Mouse (Mus musculus): Measurements from ENCODE around the gene Mip.
"Not testable (repeated sequence)": the region's sequence is repeated elsewhere in the genome, so short reads cannot be mapped to it uniquely, and the experiment has no call there.

The Mip gene

DNA sequence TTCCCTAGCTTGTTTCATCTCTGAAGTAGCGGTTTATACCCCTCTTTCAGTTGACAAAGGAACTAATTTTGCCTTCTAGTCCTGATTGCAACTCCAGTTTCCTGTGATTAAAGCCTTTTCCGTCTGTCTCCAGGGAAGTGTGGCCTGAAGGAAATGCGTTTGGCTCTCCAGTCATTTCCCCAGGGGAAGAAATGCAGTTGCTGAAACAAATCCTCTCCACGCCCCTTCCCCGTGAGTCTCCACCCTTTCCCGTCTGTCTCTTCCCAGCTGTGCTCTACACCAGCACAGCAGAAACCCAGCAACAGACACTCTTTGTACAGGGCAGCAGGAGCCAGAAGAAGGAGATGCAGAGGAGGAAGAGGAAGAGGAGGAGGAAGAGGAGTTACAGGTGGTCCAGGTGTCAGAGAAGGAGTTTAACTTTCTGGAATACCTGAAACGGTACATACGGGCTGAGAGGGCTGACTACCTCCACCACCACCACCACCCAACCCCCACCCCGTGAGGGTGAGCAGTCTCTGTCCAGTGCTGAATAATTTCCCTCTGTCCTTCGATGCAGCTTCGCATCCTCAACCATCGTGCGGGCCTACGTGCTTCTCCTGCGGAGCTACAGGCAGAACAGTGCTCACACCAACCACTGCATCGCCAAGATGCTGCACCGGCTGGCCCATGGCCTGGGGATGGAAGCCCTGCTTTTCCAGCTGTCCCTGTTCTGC, 21.5 kb downstream of the Mip start:
- DNase-seq (ENCODE audit: low read depth), result no peak

DNA sequence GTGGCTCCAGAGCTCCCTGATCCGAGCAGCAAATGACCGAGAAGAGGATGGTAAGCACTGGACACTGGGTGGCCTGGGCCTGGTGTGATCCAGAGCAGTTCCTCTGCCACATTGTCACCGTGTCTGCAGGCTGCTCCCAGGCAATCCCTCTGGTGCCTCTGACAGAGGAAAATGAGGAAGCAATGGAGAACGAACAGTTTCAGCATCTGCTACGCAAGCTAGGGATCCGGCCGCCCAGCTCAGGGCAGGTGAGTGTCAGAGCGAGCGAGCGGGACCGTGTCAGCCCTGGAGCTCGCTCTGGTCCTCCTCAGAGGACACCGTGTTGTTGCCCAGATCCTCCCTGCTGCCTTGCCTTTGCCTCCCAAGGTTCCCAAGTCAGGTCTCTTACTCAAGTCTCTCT, 24.9 kb downstream of the Mip start:
- DNase-seq (ENCODE audit: low read depth), result no peak

DNA sequence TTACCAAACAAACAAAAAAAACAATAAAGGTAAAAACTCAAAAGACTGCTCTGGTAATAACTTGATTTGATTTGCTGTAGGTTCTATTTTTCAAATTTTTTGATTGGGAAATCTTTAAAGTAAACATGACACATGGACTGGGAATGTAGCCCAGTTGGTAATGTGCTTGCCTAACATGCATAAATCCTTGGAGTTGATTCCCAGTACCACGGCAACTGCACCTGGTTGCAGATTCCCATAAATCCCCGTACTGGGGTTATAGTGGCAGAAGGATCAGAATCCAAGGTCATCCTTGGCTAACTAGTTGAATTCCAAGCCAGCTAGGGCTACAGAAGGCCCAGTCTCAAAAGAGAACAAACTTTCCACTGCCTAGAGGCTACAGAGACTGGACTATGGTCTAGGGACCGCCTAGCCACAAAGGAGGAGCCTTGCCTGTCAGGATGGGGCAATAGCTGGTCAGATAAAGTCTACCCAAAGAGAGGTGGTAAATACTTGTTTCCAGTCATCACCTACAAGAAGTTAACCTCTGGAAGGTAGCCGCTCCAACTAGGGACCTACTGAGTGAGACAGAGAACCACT, 28.1 kb downstream of the Mip start, which contains the start of gene Apon:
TSS of gene Apon (plus strand) at position 420 of the 579 bp plus-strand sequence.
- peak; percentile 95 for DNase-seq (ENCODE audit: low read depth)

DNA sequence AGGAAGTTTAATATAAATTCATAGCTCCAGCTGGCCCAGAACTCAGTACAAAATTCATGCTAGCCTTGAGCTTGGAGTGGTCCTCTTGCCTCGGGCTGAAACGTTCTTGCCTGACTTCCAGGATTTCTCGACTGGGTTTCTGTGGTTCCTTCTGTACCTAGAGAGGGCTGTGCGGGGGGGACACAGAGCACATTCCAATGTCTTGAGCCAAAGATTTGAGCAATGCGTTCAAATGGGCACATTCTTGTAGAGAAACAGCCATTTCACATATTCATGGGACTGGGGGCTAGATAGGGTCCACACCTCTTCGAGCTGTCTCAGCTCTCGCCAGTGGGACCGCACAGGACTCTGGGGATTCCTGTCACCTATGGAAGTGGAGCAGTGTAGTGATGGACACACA, 30.3 kb downstream of the Mip start:
- peak; percentile 52 for DNase-seq (ENCODE audit: low read depth)

DNA sequence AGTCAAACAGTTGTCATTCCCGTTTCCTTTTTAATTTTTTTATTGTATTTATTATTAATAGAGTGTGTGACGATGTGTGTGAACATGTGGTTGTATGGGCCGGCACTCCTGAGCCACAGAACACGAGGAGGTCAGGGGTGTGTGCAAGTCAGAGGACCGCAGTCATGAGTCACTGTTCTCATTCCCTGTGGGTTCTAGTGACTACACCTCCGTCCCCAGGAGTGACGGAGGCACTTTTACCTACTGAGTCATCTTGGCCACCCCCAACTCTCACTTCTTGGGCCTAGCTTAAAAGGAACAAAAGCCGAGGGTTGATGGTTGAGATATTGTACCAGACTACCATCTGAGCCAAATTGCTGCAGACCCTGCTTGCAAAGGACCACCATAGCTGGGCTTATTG, 30.7 kb downstream of the Mip start:
- DNase-seq (ENCODE audit: low read depth), result peak; percentile 63

DNA sequence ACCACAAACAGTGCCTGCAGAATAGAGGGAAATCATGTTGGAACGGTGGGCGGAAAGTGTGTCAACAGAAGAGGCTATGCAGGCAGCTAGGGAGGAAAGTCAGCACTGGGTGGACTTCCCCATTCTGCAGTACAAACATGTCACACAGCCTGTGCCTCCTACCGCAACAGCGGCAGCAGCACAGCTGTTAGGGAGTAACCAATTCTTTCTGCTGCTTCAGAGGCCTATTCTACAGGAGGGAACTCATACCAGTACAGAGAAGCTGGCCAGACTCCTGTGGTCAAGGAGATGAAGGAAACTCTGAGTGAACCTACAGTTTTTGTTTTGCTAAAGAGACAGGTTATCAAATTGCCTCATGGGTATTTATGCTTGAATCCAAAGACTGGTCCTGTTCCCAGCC, 33.3 kb downstream of the Mip start:
- peak; percentile 37 for DNase-seq (ENCODE audit: low read depth)

DNA sequence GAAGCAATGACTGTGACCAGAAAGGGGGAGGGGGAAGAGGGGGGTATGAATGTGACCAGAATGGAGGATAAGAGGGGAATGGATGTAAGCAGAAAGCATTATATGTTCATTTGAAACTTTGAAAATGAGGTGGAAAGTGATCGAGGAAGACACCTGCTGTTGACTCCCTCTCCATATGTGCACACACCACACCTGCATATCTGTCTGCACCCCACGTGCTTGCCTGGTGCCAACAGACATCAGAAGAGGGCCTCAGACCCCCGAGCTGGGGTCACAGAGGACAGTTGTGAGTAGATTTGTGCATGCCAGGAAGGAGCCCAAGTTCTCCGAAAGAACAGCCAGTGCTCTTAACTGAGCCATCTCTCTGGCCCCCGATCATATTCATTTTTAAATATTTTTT, 34.3 kb downstream of the Mip start:
- no peak for DNase-seq (ENCODE audit: low read depth)

DNA sequence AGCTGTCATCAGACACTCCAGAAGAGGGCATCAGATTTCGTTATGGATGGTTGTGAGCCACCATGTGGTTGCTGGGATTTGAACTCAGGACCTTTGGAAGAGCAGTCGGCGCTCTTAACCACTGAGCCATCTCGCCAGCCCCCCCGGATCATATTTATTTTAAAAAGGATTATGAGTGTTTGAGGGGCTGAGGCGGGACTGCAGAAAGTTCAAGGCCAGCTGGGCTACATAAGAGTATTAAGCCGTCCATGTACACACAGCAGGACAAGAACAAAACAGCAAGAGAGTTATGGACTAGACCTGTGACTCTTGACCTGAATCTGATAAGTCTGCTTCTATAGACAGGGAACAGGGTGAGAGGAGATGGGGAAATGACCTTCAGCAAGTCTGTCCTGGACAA, 34.7 kb downstream of the Mip start:
- DNase-seq (ENCODE audit: low read depth), result not testable (repeated sequence)

DNA sequence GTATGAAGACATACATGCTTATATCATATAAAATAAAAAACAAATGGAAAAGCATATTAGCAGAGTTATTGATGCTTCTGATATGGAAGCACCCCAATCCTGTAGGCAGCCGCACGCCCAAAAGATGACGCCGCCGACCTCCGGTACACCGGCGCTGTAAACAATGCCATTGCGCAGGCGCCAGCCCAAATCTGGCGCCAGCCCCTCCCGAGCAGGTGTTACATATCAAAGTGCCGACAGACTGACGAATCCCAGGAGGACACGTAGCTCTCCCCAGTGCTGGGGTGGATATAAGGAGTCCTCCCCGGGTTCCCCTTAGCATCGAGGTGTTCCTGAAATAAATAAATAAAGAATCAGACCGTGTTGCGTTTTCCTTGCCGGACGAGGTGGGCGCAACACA, 36.7 kb downstream of the Mip start:
- no peak for DNase-seq (ENCODE audit: low read depth)

DNA sequence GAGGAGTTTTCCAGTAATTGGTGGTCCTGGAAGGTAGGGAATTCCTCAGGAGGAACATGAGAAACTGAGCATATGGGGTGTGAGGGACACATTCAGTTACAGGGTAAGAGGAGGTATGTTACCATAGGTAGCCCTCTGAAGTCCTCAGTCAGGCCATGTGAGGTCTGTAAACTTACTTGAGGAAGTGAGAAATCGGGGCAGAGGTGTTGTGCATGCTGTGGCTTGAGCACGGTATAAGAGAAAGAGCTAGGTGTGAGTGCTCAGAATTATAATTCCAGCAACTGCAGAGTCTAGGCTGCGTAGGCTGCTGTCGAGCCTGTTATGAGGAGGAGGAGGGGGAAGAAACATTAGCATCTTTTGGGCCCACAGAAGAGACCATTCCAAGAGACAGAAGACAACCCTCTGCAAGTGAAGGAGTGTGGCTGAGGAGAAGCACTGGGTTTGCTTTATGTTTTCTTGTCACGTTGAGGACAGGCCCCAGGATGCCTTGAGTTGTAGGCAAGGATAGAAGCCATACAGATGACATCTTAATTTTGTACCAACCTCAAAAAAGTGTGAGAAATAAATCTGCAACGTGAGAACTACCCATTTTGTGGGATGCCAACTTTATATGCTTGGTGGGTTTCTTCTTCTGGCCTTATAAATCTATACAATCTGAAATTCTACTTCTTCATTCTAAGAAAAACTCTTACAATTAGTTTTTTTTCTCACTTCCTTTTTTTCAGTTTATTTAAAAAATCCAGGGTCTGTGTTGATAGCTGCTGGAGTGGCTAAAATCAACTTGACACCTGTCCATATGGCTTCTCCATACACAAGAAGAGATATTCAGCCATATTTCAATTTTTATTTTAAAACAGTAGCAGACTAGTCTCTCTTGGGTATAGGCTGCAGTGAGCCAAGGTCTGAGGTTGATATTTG, 38.0 kb downstream of the Mip start:
- no peak for DNase-seq (ENCODE audit: low read depth)

DNA sequence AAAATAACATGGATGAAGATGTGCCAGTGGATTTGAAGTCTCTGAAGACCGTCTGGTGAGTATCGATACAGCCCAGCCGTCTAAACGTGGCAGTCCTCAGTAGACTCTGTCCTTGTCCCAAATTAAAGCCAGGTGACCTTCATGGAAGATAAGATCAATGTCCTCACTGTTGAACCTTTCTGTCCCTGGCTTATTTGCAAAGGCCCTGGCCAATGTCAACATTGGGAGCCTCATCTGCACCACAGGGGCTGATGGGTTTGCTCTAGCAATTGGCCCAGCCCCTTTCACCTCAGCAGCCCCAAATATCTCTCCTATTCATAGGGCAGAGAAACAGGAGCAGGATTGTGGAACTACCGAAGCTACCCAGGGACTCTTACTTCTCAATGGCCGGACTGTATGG, 42.7 kb downstream of the Mip start, which contains the start of gene Apof:
TSS of gene Apof (plus strand) at position 301 of the 400 bp plus-strand sequence.
- DNase-seq (ENCODE audit: low read depth), result no peak

DNA sequence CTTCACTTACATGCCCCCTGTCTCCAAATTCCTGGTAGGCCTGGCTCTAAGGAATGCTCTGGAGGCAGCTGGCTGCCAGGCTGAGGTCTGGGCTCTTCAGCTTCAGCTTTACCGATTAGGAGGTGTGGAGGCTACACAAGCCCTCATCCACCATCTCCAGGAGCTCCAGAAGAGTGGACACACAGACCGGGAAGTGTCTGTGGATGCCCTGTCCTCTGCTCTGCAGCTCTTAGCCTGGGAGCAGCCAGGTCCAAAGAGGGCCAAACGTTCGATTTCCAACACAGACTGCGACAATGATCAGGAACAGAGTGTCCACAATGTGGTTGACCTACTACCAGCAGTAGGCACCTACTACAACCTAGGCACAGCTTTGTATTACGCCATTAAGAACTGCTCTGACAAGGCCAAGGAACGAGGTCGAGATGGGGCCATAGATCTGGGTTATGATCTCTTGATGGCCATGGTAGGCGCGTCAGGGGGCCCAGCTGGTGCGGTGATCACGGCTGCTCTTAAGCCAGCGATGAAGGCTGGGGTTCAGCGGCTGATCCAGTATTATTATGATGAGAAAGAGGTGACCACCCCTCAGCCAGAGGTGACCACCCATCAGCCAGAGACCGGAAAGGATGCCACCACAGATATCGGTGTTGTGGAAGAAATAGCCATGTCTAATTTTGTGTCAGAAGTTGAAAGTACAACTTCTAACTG, 43.7 kb downstream of the Mip start:
- no peak for DNase-seq (ENCODE audit: low read depth)

DNA sequence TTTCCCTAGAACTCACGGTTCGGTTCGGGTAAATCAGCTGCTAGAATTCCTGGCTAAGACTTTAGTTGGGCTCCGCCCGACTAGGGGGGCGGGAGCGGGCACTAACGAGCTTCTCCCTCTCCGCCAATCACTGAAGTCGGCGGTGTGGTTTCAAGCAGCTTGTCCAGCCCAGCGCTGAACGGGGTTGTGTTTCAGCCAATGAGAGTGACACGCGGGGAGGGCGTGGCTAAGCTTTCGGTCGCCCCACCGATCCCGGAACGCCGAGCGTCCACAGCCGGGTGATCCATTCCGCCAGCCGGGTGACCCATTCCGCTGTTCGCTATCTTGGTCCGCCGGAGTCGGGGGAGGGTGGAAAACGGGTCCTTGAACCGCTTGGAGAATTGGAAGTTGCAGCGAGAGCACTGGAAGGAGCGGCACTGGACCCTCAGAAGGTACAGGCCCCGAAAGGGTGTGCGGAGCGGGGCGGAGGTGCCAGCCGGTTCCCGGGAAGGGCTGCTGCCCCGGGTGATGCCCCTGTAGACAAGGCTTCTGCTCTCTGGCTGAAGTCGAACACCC, 44.7 kb downstream of the Mip start, which contains the start of gene Stat2:
TSS of gene Stat2 (plus strand) at position 273 of the 555 bp plus-strand sequence.
- DNase-seq (ENCODE audit: low read depth), result peak; percentile 100

DNA sequence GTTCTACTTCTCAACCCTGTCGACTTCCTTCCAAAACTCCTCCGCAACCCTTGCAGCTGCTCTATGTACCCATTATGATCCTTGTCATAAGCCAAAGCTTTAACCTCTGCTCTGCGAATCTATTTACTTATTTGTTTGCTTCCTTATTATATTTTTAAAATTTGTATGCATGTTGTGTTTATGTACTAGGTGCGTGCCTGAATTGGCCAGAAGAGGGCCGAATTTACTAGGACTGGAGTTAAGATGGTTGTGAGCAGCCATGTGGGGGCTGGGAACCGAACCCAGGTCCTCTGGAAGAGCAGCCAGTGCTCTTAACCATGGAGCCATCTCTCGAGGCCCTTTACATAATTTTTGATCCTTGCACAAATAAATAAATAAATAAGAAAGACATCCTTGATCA, 45.2 kb downstream of the Mip start:
- DNase-seq (ENCODE audit: low read depth), result peak; percentile 49

DNA sequence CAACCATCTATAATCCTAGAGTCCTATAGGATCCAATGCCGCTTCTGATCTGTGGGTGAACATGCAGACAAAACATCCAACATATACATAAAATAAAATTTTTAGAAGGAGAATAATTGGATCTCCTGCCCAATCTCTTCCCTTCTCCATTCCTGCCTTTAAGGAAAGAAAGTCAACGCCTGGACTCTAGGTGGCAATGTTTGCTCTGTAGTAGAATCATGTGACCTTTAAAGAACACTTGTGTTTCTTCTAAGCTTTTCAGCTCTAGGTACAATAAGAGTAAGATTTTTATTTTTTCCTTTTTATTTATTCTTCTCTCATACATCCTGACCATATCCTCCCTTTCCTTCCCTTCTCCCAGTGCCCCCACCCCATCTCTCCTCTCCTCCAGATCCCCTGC, 46.2 kb downstream of the Mip start:
- no peak for DNase-seq (ENCODE audit: low read depth)

DNA sequence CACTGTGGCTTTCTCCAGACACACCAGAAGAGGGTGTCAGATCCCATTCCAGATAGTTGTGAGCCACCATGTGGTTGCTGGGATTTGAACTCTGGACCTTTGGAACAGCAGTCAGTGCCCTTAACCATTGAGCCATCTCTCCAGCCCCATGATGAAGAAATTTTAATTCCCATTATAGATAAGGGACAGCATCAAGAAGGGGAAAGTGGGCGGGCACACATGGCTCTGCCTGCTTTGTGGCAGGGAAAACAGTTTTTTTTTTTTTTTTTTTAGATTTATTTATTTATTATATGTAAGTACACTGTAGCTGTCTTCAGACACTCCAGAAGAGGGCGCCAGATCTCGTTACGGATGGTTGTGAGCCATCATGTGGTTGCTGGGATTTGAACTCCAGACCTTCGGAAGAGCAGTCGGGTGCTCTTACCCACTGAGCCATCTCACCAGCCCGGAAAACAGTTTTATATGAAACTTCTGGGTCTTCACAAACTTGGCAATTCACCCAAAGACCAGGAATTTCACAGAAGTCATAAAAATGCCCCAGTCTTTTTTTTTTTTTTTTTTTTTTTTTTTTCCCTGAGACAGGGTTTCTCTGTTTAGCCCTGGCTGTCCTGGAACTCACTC, 47.3 kb downstream of the Mip start:
- not testable (repeated sequence) for DNase-seq (ENCODE audit: low read depth)

DNA sequence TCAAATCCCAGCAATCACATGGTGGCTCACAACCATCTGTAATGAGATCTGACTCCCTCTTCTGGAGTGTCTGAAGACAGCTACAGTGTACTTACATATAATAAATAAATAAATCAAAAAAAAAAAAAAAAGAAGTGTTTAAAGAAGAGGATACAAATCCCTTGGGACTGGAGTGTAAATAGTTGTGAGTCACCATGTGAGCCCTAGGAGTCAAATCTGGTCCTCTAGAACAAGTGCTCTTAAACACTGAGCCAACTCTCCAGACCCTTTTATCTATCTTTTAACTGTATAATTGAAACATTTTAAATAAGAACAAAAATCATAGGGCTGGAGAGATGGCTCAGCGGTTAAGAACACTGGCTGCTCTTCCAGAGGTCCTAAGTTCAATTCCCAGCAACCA, 49.7 kb downstream of the Mip start:
- DNase-seq (ENCODE audit: low read depth), result not testable (repeated sequence)

DNA sequence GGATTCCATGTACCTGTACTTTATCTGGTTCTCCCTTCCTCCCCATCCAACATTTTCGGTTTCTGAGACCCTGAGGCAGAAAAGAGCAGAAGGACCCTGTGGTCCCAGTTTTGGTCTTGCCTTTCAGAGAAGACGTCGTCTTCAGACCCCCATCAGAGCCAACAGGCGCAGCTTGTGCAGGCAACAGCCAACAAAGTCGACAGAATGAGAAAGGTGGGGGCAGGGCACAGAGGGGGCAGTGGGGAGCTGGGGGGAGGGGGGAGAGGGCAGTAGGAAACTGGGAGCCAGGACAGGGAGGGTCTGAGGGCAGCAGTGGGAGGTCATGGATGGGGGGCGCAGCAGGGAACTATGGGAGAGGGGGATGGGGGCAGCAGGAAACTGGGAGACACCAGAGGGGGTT, 52.5 kb downstream of the Mip start:
- no peak for DNase-seq (ENCODE audit: low read depth)

DNA sequence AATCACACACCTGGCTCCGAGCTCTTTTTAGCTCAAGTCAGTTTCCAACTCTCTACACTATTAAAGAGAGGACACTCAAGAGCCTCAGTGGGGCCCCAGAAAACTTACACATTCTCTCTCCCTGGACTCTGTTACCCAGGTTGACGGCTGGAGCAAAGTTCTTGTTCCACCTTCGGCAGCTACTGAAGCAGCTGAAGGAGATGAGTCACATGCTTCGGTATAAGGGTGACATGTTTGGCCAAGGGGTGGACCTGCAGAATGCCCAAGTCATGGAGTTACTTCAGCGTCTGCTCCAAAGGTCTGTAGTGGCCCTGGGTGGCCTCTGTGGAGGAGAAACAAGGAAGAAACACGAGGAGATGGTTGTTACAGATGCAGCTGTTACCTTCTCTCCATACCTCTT, 55.3 kb downstream of the Mip start:
- no peak for DNase-seq (ENCODE audit: low read depth)
